38 mouse cellular contexts compared by ENCODE assay signal in the genomic region with DNA sequence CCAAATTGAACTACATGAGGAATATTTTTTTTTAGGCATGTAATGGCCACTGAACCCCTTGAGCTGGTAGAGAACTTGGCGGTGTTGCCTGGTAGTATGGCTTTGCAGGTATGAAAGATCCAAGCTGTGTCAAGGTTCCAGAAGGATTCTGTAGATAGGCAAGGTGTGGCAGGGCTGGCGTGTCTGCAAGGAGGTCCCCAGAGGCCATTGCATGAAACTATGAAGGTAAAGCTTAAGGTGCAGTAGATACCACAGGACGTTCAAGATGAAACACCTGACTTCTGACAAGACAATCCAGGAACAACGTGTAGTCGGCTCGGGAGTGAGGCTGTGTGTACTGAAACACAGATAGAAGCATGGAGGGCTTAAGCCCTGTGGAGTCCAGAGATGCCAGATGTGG. TPM values are rescaled to one million over a fixed set of nuclear protein-coding genes. Genes with fewer than 3 reads are reported as not detected.
DNase-seq lines count a peak whose midpoint lies in the region; ATAC-seq and TF ChIP-seq lines count a peak whose summit lies in the region.
"Had no signal": no experiment of that assay in that cellular context is flagged by ENCODE, and none has a peak within 500 bp of the region (broad histone marks: within the 10 kb centered on the region; RNA-seq: fewer than 3 reads in every experiment).

No protein-coding gene starts in this region.

- TF ChIP-seq EP300 in stomach, postnatal 0 days (optimal IDR thresholded peaks at IDR 0.05) = no peak

- H3K36me3 ChIP-seq in heart, embryonic 10.5 days = no peaks in the 10 kb centered on the region
- H3K36me3 ChIP-seq in stomach, embryonic 15.5 days = no peaks in the 10 kb centered on the region
- H3K36me3 ChIP-seq in stomach, postnatal 0 days (ENCODE audit: control insufficient read depth, insufficient read depth, low read length) = no peaks in the 10 kb centered on the region
- no peaks in the 10 kb centered on the region for H3K36me3 ChIP-seq in liver, embryonic 13.5 days
- H3K36me3 ChIP-seq: embryonic facial prominence, embryonic 13.5 days; G1E; hindbrain, embryonic 12.5 days; limb, embryonic 12.5 days; neural tube, embryonic 12.5 days had no signal

- peak; percentile 76 for ATAC-seq in stomach, embryonic 15.5 days (ENCODE audit: insufficient read depth, low FRiP score, low read depth)
- ATAC-seq in stomach, postnatal 0 days (ENCODE audit: low FRiP score, low TSS enrichment) = no peak
- ATAC-seq in liver, embryonic 13.5 days (ENCODE audit: low read depth) = peak; percentile 72
- ATAC-seq: forebrain, embryonic 13.5 days; hindbrain, postnatal 0 days had no signal

- H3K27me3 ChIP-seq in heart, embryonic 10.5 days (ENCODE audit: insufficient read depth, poor library complexity, severe bottlenecking) = no peaks in the 10 kb centered on the region
- no peaks in the 10 kb centered on the region for H3K27me3 ChIP-seq in stomach, embryonic 15.5 days (replicated peaks)
- no peaks in the 10 kb centered on the region for H3K27me3 ChIP-seq in stomach, postnatal 0 days (ENCODE audit: control insufficient read depth, insufficient read depth, low read length)
- H3K27me3 ChIP-seq in liver, embryonic 13.5 days = no peaks in the 10 kb centered on the region
- H3K27me3 ChIP-seq: embryonic facial prominence, embryonic 13.5 days; forebrain, embryonic 13.5 days; hindbrain, embryonic 12.5 days; limb, embryonic 12.5 days; neural tube, embryonic 12.5 days had no signal

- H3K4me2 ChIP-seq in stomach, embryonic 15.5 days = no peak overlapping the region
- no peak overlapping the region for H3K4me2 ChIP-seq in stomach, postnatal 0 days (replicated peaks; ENCODE audit: low read depth)
- peak overlapping the region; percentile 57 for H3K4me2 ChIP-seq in liver, embryonic 13.5 days
- H3K4me2 ChIP-seq: embryonic facial prominence, embryonic 13.5 days; forebrain, embryonic 13.5 days; hindbrain, embryonic 12.5 days; limb, embryonic 12.5 days; midbrain, embryonic 11.5 days; neural tube, embryonic 12.5 days had no signal

- no peaks in the 10 kb centered on the region for H3K9me3 ChIP-seq in heart, embryonic 10.5 days
- H3K9me3 ChIP-seq in stomach, embryonic 15.5 days = no peaks in the 10 kb centered on the region
- no peaks in the 10 kb centered on the region for H3K9me3 ChIP-seq in stomach, postnatal 0 days (ENCODE audit: control insufficient read depth, low read length)
- H3K9me3 ChIP-seq in liver, embryonic 13.5 days (replicated peaks) = no peaks in the 10 kb centered on the region
- H3K9me3 ChIP-seq: embryonic facial prominence, embryonic 13.5 days; forebrain, embryonic 13.5 days; G1E; hindbrain, embryonic 12.5 days; limb, embryonic 12.5 days; neural tube, embryonic 12.5 days had no signal

- WGBS in heart, embryonic 10.5 days = 72% methylated on average over 6 of the region's 6 CpGs
- 80% methylated on average over 6 of the region's 6 CpGs for WGBS in stomach, embryonic 15.5 days
- WGBS in stomach, postnatal 0 days = 85% methylated on average over 6 of the region's 6 CpGs
- WGBS in liver, embryonic 13.5 days (ENCODE audit: insufficient replicate concordance) = 46% methylated on average over 6 of the region's 6 CpGs

- TF ChIP-seq CTCF in stomach, postnatal 0 days (IDR thresholded peaks at IDR 0.05; ENCODE audit: low read depth) = no peak

- no peak overlapping the region for H3K4me3 ChIP-seq in heart, embryonic 10.5 days
- H3K4me3 ChIP-seq in stomach, embryonic 15.5 days (replicated peaks) = no peak overlapping the region
- no peak overlapping the region for H3K4me3 ChIP-seq in stomach, postnatal 0 days (ENCODE audit: low read depth, low read length)
- H3K4me3 ChIP-seq in liver, embryonic 13.5 days (replicated peaks) = peak overlapping the region; percentile 18; the same call in 1 of the 2 replicates
- H3K4me3 ChIP-seq: embryonic facial prominence, embryonic 13.5 days; forebrain, embryonic 13.5 days; hindbrain, embryonic 12.5 days; limb, embryonic 12.5 days; myocyte; neural tube, embryonic 12.5 days had no signal

- no peak overlapping the region for H3K9ac ChIP-seq in stomach, embryonic 15.5 days
- no peak overlapping the region for H3K9ac ChIP-seq in stomach, postnatal 0 days (ENCODE audit: low read length)
- H3K9ac ChIP-seq in liver, embryonic 13.5 days = peak overlapping the region; percentile 61
- H3K9ac ChIP-seq: embryonic facial prominence, embryonic 13.5 days; forebrain, embryonic 13.5 days; hindbrain, embryonic 12.5 days; limb, embryonic 12.5 days; neural tube, embryonic 12.5 days had no signal

- H3K27ac ChIP-seq in heart, embryonic 10.5 days = 0 out of 2 replicates have a peak overlapping the region, but pooled peaks have one; percentile 2
- no peak overlapping the region for H3K27ac ChIP-seq in stomach, embryonic 15.5 days
- H3K27ac ChIP-seq in stomach, postnatal 0 days (replicated peaks) = no peak overlapping the region
- peak overlapping the region; percentile 99 for H3K27ac ChIP-seq in liver, embryonic 13.5 days
- H3K27ac ChIP-seq: embryonic facial prominence, embryonic 13.5 days; forebrain, embryonic 13.5 days; hindbrain, embryonic 12.5 days; hindbrain, postnatal 0 days; limb, embryonic 12.5 days; neural tube, embryonic 12.5 days had no signal

- intact Hi-C loops in heart, postnatal 25 days (cut with DNase I) = no loop called here

- no peaks in the 10 kb centered on the region for H3K4me1 ChIP-seq in heart, embryonic 10.5 days
- H3K4me1 ChIP-seq in stomach, embryonic 15.5 days = no peaks in the 10 kb centered on the region
- H3K4me1 ChIP-seq in stomach, postnatal 0 days (replicated peaks; ENCODE audit: control insufficient read depth, insufficient read depth) = no peaks in the 10 kb centered on the region
- H3K4me1 ChIP-seq in liver, embryonic 13.5 days (replicated peaks) = peaks cover 73% of the 10 kb centered on the region
- H3K4me1 ChIP-seq: forebrain, embryonic 13.5 days; hindbrain, embryonic 12.5 days; limb, embryonic 12.5 days; neural tube, embryonic 12.5 days had no signal

- DNase-seq in heart, embryonic 10.5 days (ENCODE audit: low spot score) = peak; percentile 81
- DNase-seq in heart, postnatal 25 days (ENCODE audit: low spot score) = no peak
- no peak for DNase-seq in stomach, postnatal 0 days (ENCODE audit: low spot score)
- DNase-seq in liver, embryonic 13.5 days = peak; percentile 63
- no peak for DNase-seq in lung, postnatal 14 days
- DNase-seq in urinary bladder, adult 2 months (ENCODE audit: low spot score) = no peak
- no peak for DNase-seq in cerebellum, postnatal 10 days
- DNase-seq: adrenal gland, postnatal 10 days; cerebellum, adult 11 months; cerebellum, adult 9-10 months; gastrocnemius, postnatal 25 days; heart, adult 18-20 months; heart, postnatal 14 days; kidney, adult 11 months; kidney, postnatal 14 days; layer of hippocampus, adult 9-11 months; lung, adult 18-20 months; lung, postnatal 10 days; right cerebral cortex, adult 18-20 months; spleen, adult 18-20 months; thymus, postnatal 4 days had no signal

RNA-seq across cellular contexts. Expression of a gene that starts 11.4 kb away (rescaled TPM):
- polyA plus RNA-seq in heart, embryonic 10.5 days (2016; fragmentation: Nextera tagmentation; extraction: Ambion mirVana) = 63.5 and 89.9 TPM in 2 replicates
- 10 to 100 TPM; 35.3 to 40.8 TPM for total RNA-seq in heart, postnatal 25 days (2021)
- polyA plus RNA-seq in stomach, embryonic 15.5 days (2015; fragmentation: Nextera tagmentation; extraction: Ambion mirVana) = 64.4 and 80.4 TPM in 2 replicates
- 42.3 and 44.9 TPM in 2 replicates for polyA plus RNA-seq in stomach, postnatal 0 days (2015; fragmentation: Nextera tagmentation; extraction: Ambion mirVana)
- polyA plus RNA-seq in liver, embryonic 13.5 days (2015; fragmentation: Nextera tagmentation; extraction: Ambion mirVana) = 422 and 453 TPM in 2 replicates
- polyA plus RNA-seq in urinary bladder, adult 2 months (2012; rRNA removed) = 20.3 and 26.5 TPM in 2 replicates

RNA-seq across cellular contexts. Expression of a gene that starts 20.1 kb away (rescaled TPM):
- not detected in 2 replicates for polyA plus RNA-seq in heart, embryonic 10.5 days (2016; fragmentation: Nextera tagmentation; extraction: Ambion mirVana)
- total RNA-seq in heart, postnatal 25 days (2021) = not detected
- not detected in 2 replicates for polyA plus RNA-seq in stomach, embryonic 15.5 days (2015; fragmentation: Nextera tagmentation; extraction: Ambion mirVana)
- not detected in 2 replicates for polyA plus RNA-seq in stomach, postnatal 0 days (2015; fragmentation: Nextera tagmentation; extraction: Ambion mirVana)
- not detected in 2 replicates for polyA plus RNA-seq in liver, embryonic 13.5 days (2015; fragmentation: Nextera tagmentation; extraction: Ambion mirVana)
- not detected in 2 replicates for polyA plus RNA-seq in urinary bladder, adult 2 months (2012; rRNA removed)
- total RNA-seq: adrenal gland, postnatal 10 days; common myeloid progenitor, adult 5-6 weeks; gastrocnemius, postnatal 25 days; heart, adult 18-20 months; heart, postnatal 14 days; hindbrain, postnatal 0 days; left cerebral cortex, postnatal 14 days; megakaryocyte progenitor cell, adult 5-6 weeks; midbrain, postnatal 0 days had no signal
- polyA plus RNA-seq: embryonic facial prominence, embryonic 13.5 days; forebrain, embryonic 13.5 days; G1E; heart, embryonic 14.5 days; hindbrain, embryonic 12.5 days; hindbrain, postnatal 0 days; limb, embryonic 12.5 days; midbrain, embryonic 11.5 days; myocyte; thymus, postnatal 0 days had no signal

RNA-seq across cellular contexts. Expression of a gene that starts 41.9 kb away (rescaled TPM):
- polyA plus RNA-seq in heart, embryonic 10.5 days (2016; fragmentation: Nextera tagmentation; extraction: Ambion mirVana) = not detected in 2 replicates
- not detected for total RNA-seq in heart, postnatal 25 days (2021)
- not detected in 2 replicates for polyA plus RNA-seq in stomach, embryonic 15.5 days (2015; fragmentation: Nextera tagmentation; extraction: Ambion mirVana)
- polyA plus RNA-seq in stomach, postnatal 0 days (2015; fragmentation: Nextera tagmentation; extraction: Ambion mirVana) = not detected in 2 replicates
- polyA plus RNA-seq in liver, embryonic 13.5 days (2015; fragmentation: Nextera tagmentation; extraction: Ambion mirVana) = not detected in 2 replicates
- polyA plus RNA-seq in urinary bladder, adult 2 months (2012; rRNA removed) = not detected in 2 replicates
- total RNA-seq: adrenal gland, postnatal 10 days; common myeloid progenitor, adult 5-6 weeks; gastrocnemius, postnatal 25 days; heart, adult 18-20 months; heart, postnatal 14 days; hindbrain, postnatal 0 days; left cerebral cortex, postnatal 14 days; megakaryocyte progenitor cell, adult 5-6 weeks; midbrain, postnatal 0 days had no signal
- polyA plus RNA-seq: embryonic facial prominence, embryonic 13.5 days; forebrain, embryonic 13.5 days; G1E; heart, embryonic 14.5 days; hindbrain, embryonic 12.5 days; hindbrain, postnatal 0 days; kidney, embryonic 14.5 days; limb, embryonic 12.5 days; midbrain, embryonic 11.5 days; midbrain, postnatal 0 days; myocyte; neural tube, embryonic 12.5 days; thymus, postnatal 0 days had no signal

Comparison
In these comparisons a context has a peak if more than half of its experiments do, and no peak if none do; other contexts are left out.
1. DNase-seq: peak in heart, embryonic 10.5 days (single experiment) and liver, embryonic 13.5 days (single experiment); none in heart, postnatal 25 days (single experiment), stomach, postnatal 0 days (single experiment), lung, postnatal 14 days (single experiment), urinary bladder, adult 2 months (single experiment) and cerebellum, postnatal 10 days (0 of 2).
2. H3K27ac ChIP-seq: peak in heart, embryonic 10.5 days (single experiment) and liver, embryonic 13.5 days (single experiment); none in stomach, embryonic 15.5 days (single experiment) and stomach, postnatal 0 days (single experiment).